Mouse (Mus musculus): ENCODE measurements around the gene Cadm2. TPM values are rescaled to one million over a fixed set of nuclear protein-coding genes. Genes with fewer than 3 reads are reported as not detected.

Gene Cadm2
- total RNA-seq, 1 experiment from 2014 or later: not detected

GRCm38 (mm10) chr16:67068461-67068860, 552.2 kb downstream of the Cadm2 start:
- ATAC-seq (replicated peaks in 1 of 2; ENCODE audit: insufficient read depth in 1 of 2, low FRiP score in 2 of 2, low TSS enrichment in 1 of 2, low read depth in 1 of 2, poor library complexity in 2 of 2, severe bottlenecking in 2 of 2): no peak

GRCm38 (mm10) chr16:67030918-67031317, 589.8 kb downstream of the Cadm2 start:
- ATAC-seq (replicated peaks in 1 of 2; ENCODE audit: insufficient read depth in 1 of 2, low FRiP score in 2 of 2, low TSS enrichment in 1 of 2, low read depth in 1 of 2, poor library complexity in 2 of 2, severe bottlenecking in 2 of 2): no peak

GRCm38 (mm10) chr16:67019856-67020255, 600.9 kb downstream of the Cadm2 start:
- no peak for ATAC-seq (replicated peaks in 1 of 2; ENCODE audit: insufficient read depth in 1 of 2, low FRiP score in 2 of 2, low TSS enrichment in 1 of 2, low read depth in 1 of 2, poor library complexity in 2 of 2, severe bottlenecking in 2 of 2)

- ATAC-seq (replicated peaks in 1 of 2; ENCODE audit: insufficient read depth in 1 of 2, low FRiP score in 2 of 2, low TSS enrichment in 1 of 2, low read depth in 1 of 2, poor library complexity in 2 of 2, severe bottlenecking in 2 of 2): no peak
These were observed 603.0 kb downstream of the Cadm2 start for GRCm38 (mm10) chr16:67017710-67018109.

GRCm38 (mm10) chr16:67003161-67003560, 617.5 kb downstream of the Cadm2 start:
- no peak for ATAC-seq (replicated peaks in 1 of 2; ENCODE audit: insufficient read depth in 1 of 2, low FRiP score in 2 of 2, low TSS enrichment in 1 of 2, low read depth in 1 of 2, poor library complexity in 2 of 2, severe bottlenecking in 2 of 2)

GRCm38 (mm10) chr16:67001707-67002106, 619.0 kb downstream of the Cadm2 start:
- ATAC-seq (replicated peaks in 1 of 2; ENCODE audit: insufficient read depth in 1 of 2, low FRiP score in 2 of 2, low TSS enrichment in 1 of 2, low read depth in 1 of 2, poor library complexity in 2 of 2, severe bottlenecking in 2 of 2): no peak

GRCm38 (mm10) chr16:66997461-66997860, 623.2 kb downstream of the Cadm2 start:
- no peak for ATAC-seq (replicated peaks in 1 of 2; ENCODE audit: insufficient read depth in 1 of 2, low FRiP score in 2 of 2, low TSS enrichment in 1 of 2, low read depth in 1 of 2, poor library complexity in 2 of 2, severe bottlenecking in 2 of 2)

- no peak for ATAC-seq (replicated peaks in 1 of 2; ENCODE audit: insufficient read depth in 1 of 2, low FRiP score in 2 of 2, low TSS enrichment in 1 of 2, low read depth in 1 of 2, poor library complexity in 2 of 2, severe bottlenecking in 2 of 2)
These were observed 633.0 kb downstream of the Cadm2 start for GRCm38 (mm10) chr16:66987741-66988140.

GRCm38 (mm10) chr16:66986879-66987278, 633.8 kb downstream of the Cadm2 start:
- no peak for ATAC-seq (replicated peaks in 1 of 2; ENCODE audit: insufficient read depth in 1 of 2, low FRiP score in 2 of 2, low TSS enrichment in 1 of 2, low read depth in 1 of 2, poor library complexity in 2 of 2, severe bottlenecking in 2 of 2)

GRCm38 (mm10) chr16:66970912-66971311, 649.8 kb downstream of the Cadm2 start:
- ATAC-seq (replicated peaks in 1 of 2; ENCODE audit: insufficient read depth in 1 of 2, low FRiP score in 2 of 2, low TSS enrichment in 1 of 2, low read depth in 1 of 2, poor library complexity in 2 of 2, severe bottlenecking in 2 of 2): no peak

GRCm38 (mm10) chr16:66969520-66970144, 651.1 kb downstream of the Cadm2 start:
- ATAC-seq (replicated peaks in 1 of 2; ENCODE audit: insufficient read depth in 1 of 2, low FRiP score in 2 of 2, low TSS enrichment in 1 of 2, low read depth in 1 of 2, poor library complexity in 2 of 2, severe bottlenecking in 2 of 2): no peak

- ATAC-seq (replicated peaks in 1 of 2; ENCODE audit: insufficient read depth in 1 of 2, low FRiP score in 2 of 2, low TSS enrichment in 1 of 2, low read depth in 1 of 2, poor library complexity in 2 of 2, severe bottlenecking in 2 of 2): no peak
These were observed 652.4 kb downstream of the Cadm2 start for GRCm38 (mm10) chr16:66968336-66968735.

GRCm38 (mm10) chr16:66967686-66968085, 653.0 kb downstream of the Cadm2 start:
- no peak for ATAC-seq (replicated peaks in 1 of 2; ENCODE audit: insufficient read depth in 1 of 2, low FRiP score in 2 of 2, low TSS enrichment in 1 of 2, low read depth in 1 of 2, poor library complexity in 2 of 2, severe bottlenecking in 2 of 2)

- ATAC-seq (replicated peaks in 1 of 2; ENCODE audit: insufficient read depth in 1 of 2, low FRiP score in 2 of 2, low TSS enrichment in 1 of 2, low read depth in 1 of 2, poor library complexity in 2 of 2, severe bottlenecking in 2 of 2): no peak
These were observed 661.6 kb downstream of the Cadm2 start for GRCm38 (mm10) chr16:66959146-66959545.

GRCm38 (mm10) chr16:66955876-66956275, 664.8 kb downstream of the Cadm2 start:
- no peak for ATAC-seq (replicated peaks in 1 of 2; ENCODE audit: insufficient read depth in 1 of 2, low FRiP score in 2 of 2, low TSS enrichment in 1 of 2, low read depth in 1 of 2, poor library complexity in 2 of 2, severe bottlenecking in 2 of 2)

- ATAC-seq (replicated peaks in 1 of 2; ENCODE audit: insufficient read depth in 1 of 2, low FRiP score in 2 of 2, low TSS enrichment in 1 of 2, low read depth in 1 of 2, poor library complexity in 2 of 2, severe bottlenecking in 2 of 2): no peak
These were observed 684.4 kb downstream of the Cadm2 start for GRCm38 (mm10) chr16:66936332-66936731.

- no peak for ATAC-seq (replicated peaks in 1 of 2; ENCODE audit: insufficient read depth in 1 of 2, low FRiP score in 2 of 2, low TSS enrichment in 1 of 2, low read depth in 1 of 2, poor library complexity in 2 of 2, severe bottlenecking in 2 of 2)
These were observed 695.2 kb downstream of the Cadm2 start for GRCm38 (mm10) chr16:66925517-66925916.

- ATAC-seq (replicated peaks in 1 of 2; ENCODE audit: insufficient read depth in 1 of 2, low FRiP score in 2 of 2, low TSS enrichment in 1 of 2, low read depth in 1 of 2, poor library complexity in 2 of 2, severe bottlenecking in 2 of 2): no peak
These were observed 698.0 kb downstream of the Cadm2 start for GRCm38 (mm10) chr16:66922753-66923152.

GRCm38 (mm10) chr16:66921414-66921915, 699.2 kb downstream of the Cadm2 start:
- no peak for ATAC-seq (replicated peaks in 1 of 2; ENCODE audit: insufficient read depth in 1 of 2, low FRiP score in 2 of 2, low TSS enrichment in 1 of 2, low read depth in 1 of 2, poor library complexity in 2 of 2, severe bottlenecking in 2 of 2)

All from hematopoietic stem cell, adult 5-6 weeks (primary cell).